Comparison of ENCODE assay signal across 24 mouse cellular contexts in genomic region chr19:10065465-10066188, GRCm38 (mm10). TPM values are rescaled to one million over a fixed set of nuclear protein-coding genes. Genes with fewer than 3 reads are reported as not detected.
DNase-seq lines count a peak whose midpoint lies in the region; ATAC-seq and TF ChIP-seq lines count a peak whose summit lies in the region.
"Had no signal": no experiment of that assay in that cellular context is flagged by ENCODE, and none has a peak within 500 bp of the region (broad histone marks: within the 10 kb centered on the region; RNA-seq: fewer than 3 reads in every experiment).

No protein-coding gene starts in this region.

- H3K27ac ChIP-seq in thymus, adult 2 months (ENCODE audit: control insufficient read depth, insufficient read depth, low read length) = no peak overlapping the region
- H3K27ac ChIP-seq in intestine, embryonic 15.5 days = 0 out of 2 replicates have a peak overlapping the region, but pooled peaks have one; percentile 11
- H3K27ac ChIP-seq in liver, embryonic 14.5 days = no peak overlapping the region
- H3K27ac ChIP-seq: forebrain, embryonic 10.5 days; gastrocnemius, adult 2 months; hindbrain, embryonic 15.5 days; kidney, postnatal 0 days; layer of hippocampus, adult 2 months; midbrain, embryonic 10.5 days; neural tube, embryonic 13.5 days; stomach, embryonic 15.5 days had no signal

- H3K4me2 ChIP-seq in intestine, embryonic 15.5 days (replicated peaks) = no peak overlapping the region
- H3K4me2 ChIP-seq in liver, embryonic 14.5 days (ENCODE audit: low read depth) = no peak overlapping the region
- H3K4me2 ChIP-seq: heart, embryonic 12.5 days; hindbrain, embryonic 15.5 days; neural tube, embryonic 13.5 days; stomach, embryonic 15.5 days had no signal

- ATAC-seq in intestine, embryonic 15.5 days = peak; percentile 41
- ATAC-seq in liver, embryonic 14.5 days (ENCODE audit: insufficient read depth) = peak; percentile 31; the same call in 1 of the 2 replicates
- ATAC-seq: lung, postnatal 0 days had no signal

- H3K9ac ChIP-seq in intestine, embryonic 15.5 days = no peak overlapping the region
- H3K9ac ChIP-seq in liver, embryonic 14.5 days (replicated peaks) = no peak overlapping the region
- H3K9ac ChIP-seq: heart, embryonic 12.5 days; hindbrain, embryonic 15.5 days; neural tube, embryonic 13.5 days; stomach, embryonic 15.5 days had no signal

- H3K27me3 ChIP-seq in thymus, adult 2 months (ENCODE audit: control insufficient read depth, insufficient read depth, low read length) = no peaks in the 10 kb centered on the region
- no peaks in the 10 kb centered on the region for H3K27me3 ChIP-seq in intestine, embryonic 15.5 days (replicated peaks)
- H3K27me3 ChIP-seq in liver, embryonic 14.5 days (ENCODE audit: control insufficient read depth, insufficient read depth, low read length) = no peaks in the 10 kb centered on the region
- H3K27me3 ChIP-seq: heart, embryonic 12.5 days; hindbrain, embryonic 15.5 days; neural tube, embryonic 13.5 days; stomach, embryonic 15.5 days had no signal

- no peak for TF ChIP-seq POLR2A in thymus, adult 2 months (IDR thresholded peaks at IDR 0.05; ENCODE audit: control insufficient read depth, extremely low read depth, insufficient read depth, low read length, poor library complexity)

- no peak for DNase-seq in thymus, adult 2 months
- DNase-seq in thymus, postnatal 14 days = no peak
- DNase-seq in liver, embryonic 14.5 days (ENCODE audit: low read depth in 3 of 3, low spot score in 3 of 3) = no peak
- no peak for DNase-seq in layer of hippocampus, postnatal 10 days (ENCODE audit: low spot score in 2 of 2)
- no peak for DNase-seq in ovary, postnatal 14 days (ENCODE audit: low spot score)
- no peak for DNase-seq in lung, postnatal 36 days
- DNase-seq: adrenal gland, postnatal 25 days; cerebellum, adult 11-12 months; cerebellum, postnatal 14 days; gastrocnemius, adult 2 months; heart, postnatal 4 days; kidney, adult 11 months; right cerebral cortex, postnatal 14 days; thymus, adult 18-20 months had no signal

- TF ChIP-seq EP300 in liver, embryonic 14.5 days (IDR thresholded peaks at IDR 0.05; ENCODE audit: low read depth) = 0 out of 2 replicates have a peak, but pooled peaks have one; percentile 33

- no peaks in the 10 kb centered on the region for H3K9me3 ChIP-seq in intestine, embryonic 15.5 days
- H3K9me3 ChIP-seq in liver, embryonic 14.5 days (ENCODE audit: control insufficient read depth, low read length) = no peaks in the 10 kb centered on the region
- H3K9me3 ChIP-seq: forebrain, embryonic 10.5 days; heart, embryonic 12.5 days; hindbrain, embryonic 15.5 days; midbrain, embryonic 10.5 days; neural tube, embryonic 13.5 days; stomach, embryonic 15.5 days had no signal

- 0 out of 2 replicates have a peak, but pooled peaks have one; percentile 12 for TF ChIP-seq CTCF in thymus, adult 2 months (IDR thresholded peaks at IDR 0.05; ENCODE audit: borderline replicate concordance, control insufficient read depth, extremely low read depth, insufficient read depth, low read length, poor library complexity)
- no peak for TF ChIP-seq CTCF in liver, embryonic 14.5 days (IDR thresholded peaks at IDR 0.05; ENCODE audit: low read depth)

- no peaks in the 10 kb centered on the region for H3K36me3 ChIP-seq in thymus, adult 2 months (ENCODE audit: control insufficient read depth, insufficient read depth, low read length)
- H3K36me3 ChIP-seq in intestine, embryonic 15.5 days = peaks cover 67% of the 10 kb centered on the region
- H3K36me3 ChIP-seq in liver, embryonic 14.5 days (replicated peaks; ENCODE audit: control insufficient read depth, insufficient read depth, low read depth) = peaks cover 8% of the 10 kb centered on the region

- H3K4me1 ChIP-seq in thymus, adult 2 months (replicated peaks; ENCODE audit: control insufficient read depth, insufficient read depth, low read length) = peaks cover 51% of the 10 kb centered on the region
- H3K4me1 ChIP-seq in intestine, embryonic 15.5 days (replicated peaks) = peaks cover 10% of the 10 kb centered on the region
- H3K4me1 ChIP-seq in liver, embryonic 14.5 days (replicated peaks; ENCODE audit: control insufficient read depth in 2 of 2, insufficient read depth in 2 of 2, low read length in 1 of 2) = peaks cover 5 to 21% of the 10 kb centered on the region in 2 experiments

- WGBS in thymus, adult 2 months = 63% methylated on average over 5 of the region's 5 CpGs
- 80% methylated on average over 5 of the region's 5 CpGs for WGBS in intestine, embryonic 15.5 days
- 29% methylated on average over 5 of the region's 5 CpGs for WGBS in liver, embryonic 14.5 days (ENCODE audit: insufficient replicate concordance)

- no peak overlapping the region for H3K4me3 ChIP-seq in thymus, adult 2 months (ENCODE audit: control insufficient read depth, insufficient read depth, low read length)
- no peak overlapping the region for H3K4me3 ChIP-seq in intestine, embryonic 15.5 days (replicated peaks)
- no peak overlapping the region for H3K4me3 ChIP-seq in liver, embryonic 14.5 days (ENCODE audit: insufficient read depth in 1 of 2, low read depth in 2 of 2, low read length in 2 of 2)
- H3K4me3 ChIP-seq: forebrain, embryonic 10.5 days; gastrocnemius, adult 2 months; heart, embryonic 12.5 days; hindbrain, embryonic 15.5 days; layer of hippocampus, adult 2 months; midbrain, embryonic 10.5 days; neural tube, embryonic 13.5 days; stomach, embryonic 15.5 days had no signal

RNA-seq across cellular contexts. Expression of gene Fads3, which starts 24.3 kb away (rescaled TPM):
- 13.6 and 19.9 TPM in 2 replicates for polyA plus RNA-seq in thymus, adult 2 months (2012; rRNA removed)
- polyA plus RNA-seq in intestine, embryonic 15.5 days (2015; fragmentation: Nextera tagmentation; extraction: Ambion mirVana) = 15.1 and 16.3 TPM in 2 replicates
- 8.2 and 8.3 TPM in 2 replicates for polyA plus RNA-seq in liver, embryonic 14.5 days (2012; rRNA removed)
- polyA plus RNA-seq in liver, embryonic 14.5 days (2014; fragmentation: Nextera tagmentation; extraction: Ambion mirVana) = 4.4 and 5.1 TPM in 2 replicates
- 10 to 100 TPM; 49.1 to 54.6 TPM for total RNA-seq in layer of hippocampus, postnatal 10 days (2021)

RNA-seq across cellular contexts. Expression of gene Fads2, which starts 35.9 kb away (rescaled TPM):
- polyA plus RNA-seq in thymus, adult 2 months (2012; rRNA removed) = 36.3 and 45.6 TPM in 2 replicates
- polyA plus RNA-seq in intestine, embryonic 15.5 days (2015; fragmentation: Nextera tagmentation; extraction: Ambion mirVana) = 194 and 205 TPM in 2 replicates
- polyA plus RNA-seq in liver, embryonic 14.5 days (2012; rRNA removed) = 41.9 and 49.2 TPM in 2 replicates
- 22.7 and 25.8 TPM in 2 replicates for polyA plus RNA-seq in liver, embryonic 14.5 days (2014; fragmentation: Nextera tagmentation; extraction: Ambion mirVana)
- 100 to 1,000 TPM; 276 to 282 TPM for total RNA-seq in layer of hippocampus, postnatal 10 days (2021)
